Mouse (Mus musculus) cortical plate, adult 2 months (tissue): ENCODE measurements around the gene Sfrp4. TPM values are rescaled to one million over a fixed set of nuclear protein-coding genes. Genes with fewer than 3 reads are reported as not detected.
A peak's percentile ranks its signal among the peaks of the same experiment; 100 is the strongest.

Source experiments
- H3K27ac ChIP-seq: fragments of 200-500 bp; 2 replicates; pipeline ENCODE4 v1.5.1; 2012; ENCODE audit warnings: low read length, control low read depth, inconsistent platforms; ENCODE audit not compliant: insufficient read depth
- H3K4me1 ChIP-seq: fragments of 200-500 bp; 2 replicates; pipeline ENCODE4 v1.6.1; 2011; ENCODE audit warnings: low read length; ENCODE audit not compliant: control insufficient read depth, insufficient read depth
- H3K4me3 ChIP-seq: fragments of 200-500 bp; 2 replicates; pipeline ENCODE4 v1.5.1; 2011; ENCODE audit warnings: mild to moderate bottlenecking, low read length, control low read depth; ENCODE audit not compliant: insufficient read depth
- CTCF ChIP-seq: fragments of 200-500 bp; IDR thresholded peaks from 2 replicates; pipeline ENCODE4 v1.5.1; 2011; ENCODE audit warnings: mild to moderate bottlenecking, control low read depth, low read length; ENCODE audit not compliant: insufficient read depth; ENCODE audit errors: extremely low read depth
- POLR2A ChIP-seq: fragments of 200-500 bp; IDR thresholded peaks from 2 replicates; pipeline ENCODE4 v1.6.1; 2011; ENCODE audit warnings: mild to moderate bottlenecking, low read length, control low read depth; ENCODE audit not compliant: insufficient read depth; ENCODE audit errors: extremely low read depth
- polyA plus RNA-seq: library from polyadenylated mRNA; depleted of rRNA; stranded (reverse); fragments of >200 nt; gene quantifications from 2 replicates; pipeline ENCODE4 v1.2.3, GENCODE M21; 2012

Gene Sfrp4
- polyA plus RNA-seq, 1 experiment = 3.4 TPM

GRCm38 (mm10) chr13:19612348-19612747, 10.6 kb upstream of the Sfrp4 start:
- Histone ChIP-seq H3K4me3 (no peak overlapping the region), H3K4me1 (no peaks in the 10 kb centered on the region; the same call in 1 of the 2 replicates), H3K27ac (no peak overlapping the region)
- TF ChIP-seq CTCF (no peak), POLR2A (no peak)

- Histone ChIP-seq H3K4me3 (no peak overlapping the region), H3K27ac (no peak overlapping the region), H3K4me1 (no peaks in the 10 kb centered on the region; the same call in 1 of the 2 replicates)
- no peak for TF ChIP-seq POLR2A
- no peak for TF ChIP-seq CTCF
Measured at GRCm38 (mm10) chr13:19612963-19613362, 9.9 kb upstream of the Sfrp4 start.

- no peak for TF ChIP-seq CTCF
- TF ChIP-seq POLR2A = no peak
Measured at GRCm38 (mm10) chr13:19613426-19613825, 9.5 kb upstream of the Sfrp4 start.

GRCm38 (mm10) chr13:19614311-19614710, 8.6 kb upstream of the Sfrp4 start:
- TF ChIP-seq CTCF = no peak
- no peak for TF ChIP-seq POLR2A
- no peak overlapping the region for H3K27ac ChIP-seq
- no peak overlapping the region for H3K4me3 ChIP-seq
- H3K4me1 ChIP-seq = peaks cover 1% of the 10 kb centered on the region

More at GRCm38 (mm10) chr13:19613426-19613825, 9.5 kb upstream of the Sfrp4 start:
- Histone ChIP-seq H3K4me3 (no peak overlapping the region), H3K4me1 (peaks cover 1% of the 10 kb centered on the region), H3K27ac (no peak overlapping the region)

GRCm38 (mm10) chr13:19618081-19618480, 4.8 kb upstream of the Sfrp4 start:
- Histone ChIP-seq H3K4me3 (peak overlapping the region; percentile 98; the same call in 1 of the 2 replicates), H3K4me1 (peaks cover 1% of the 10 kb centered on the region; the same call in 1 of the 2 replicates), H3K27ac (no peak overlapping the region)
- TF ChIP-seq CTCF (no peak), POLR2A (no peak)

- TF ChIP-seq CTCF = no peak
- no peak for TF ChIP-seq POLR2A
- peaks cover 1% of the 10 kb centered on the region; the same call in 1 of the 2 replicates for H3K4me1 ChIP-seq
- H3K4me3 ChIP-seq = peak overlapping the region; percentile 98
- peak overlapping the region; percentile 61 for H3K27ac ChIP-seq
Measured at GRCm38 (mm10) chr13:19618841-19619215, 4.1 kb upstream of the Sfrp4 start.

- Histone ChIP-seq H3K4me3 (peak within 1 kb of the TSS; percentile 98), H3K4me1 (peaks cover 1% of the 10 kb centered on the region; the same call in 1 of the 2 replicates), H3K27ac (peak within 1 kb of the TSS; percentile 61)
- TF ChIP-seq CTCF (peak; percentile 51), POLR2A (peak; percentile 80; the same call in 1 of the 2 replicates)
Measured at GRCm38 (mm10) chr13:19619216-19619927, 3.5 kb upstream of the Sfrp4 start, which contains the start of gene Epdr1. Gene Epdr1 (minus strand): TSS chr13:19619927.

GRCm38 (mm10) chr13:19623228-19623905, 463 bp downstream of the Sfrp4 start:
- TF ChIP-seq POLR2A (0 out of 2 replicates have a peak, but pooled peaks have one; percentile 0), CTCF (no peak)
- Histone ChIP-seq H3K27ac (no peak overlapping the region), H3K4me1 (no peaks in the 10 kb centered on the region), H3K4me3 (peak overlapping the region; percentile 38)

GRCm38 (mm10) chr13:19624632-19625320, 1.9 kb downstream of the Sfrp4 start:
- TF ChIP-seq CTCF (no peak), POLR2A (no peak)
- H3K4me3 ChIP-seq = no peak overlapping the region
- no peak overlapping the region for H3K27ac ChIP-seq
- H3K4me1 ChIP-seq = no peaks in the 10 kb centered on the region

GRCm38 (mm10) chr13:19626473-19626872, 3.6 kb downstream of the Sfrp4 start:
- TF ChIP-seq CTCF = no peak
- no peak for TF ChIP-seq POLR2A
- Histone ChIP-seq H3K27ac (no peak overlapping the region), H3K4me3 (no peak overlapping the region), H3K4me1 (no peaks in the 10 kb centered on the region)
